Mouse (Mus musculus): ENCODE results near the gene Dpysl4.

Gene Dpysl4

GRCm38 (mm10) chr7:139085629-139086194, at the start of gene Dpysl4:
Dpysl4 (plus strand) TSS chr7:139086001.
- peak; percentile 72 for ATAC-seq (ENCODE audit: low TSS enrichment)

DNA sequence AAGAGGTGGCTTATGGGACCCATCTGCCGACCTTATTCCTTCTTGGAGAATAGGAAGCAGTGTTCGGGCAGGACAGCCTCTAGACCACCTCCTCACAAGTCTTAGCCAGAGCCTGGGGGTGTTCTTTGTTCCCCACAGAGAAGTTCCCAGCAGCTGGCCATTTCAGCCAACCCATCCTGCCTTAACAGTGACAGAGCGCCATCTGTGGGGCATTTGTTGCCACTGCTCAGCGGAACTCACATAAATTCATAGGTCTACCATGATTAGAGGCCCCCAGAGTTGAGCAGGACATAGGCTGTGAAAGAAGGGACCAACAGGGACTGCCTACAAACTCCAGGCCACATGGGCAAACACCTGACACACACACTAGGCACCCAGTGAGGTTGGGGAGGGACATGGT, 22.4 kb upstream of the Dpysl4 start:
- no peak for ATAC-seq (ENCODE audit: low TSS enrichment)

DNA sequence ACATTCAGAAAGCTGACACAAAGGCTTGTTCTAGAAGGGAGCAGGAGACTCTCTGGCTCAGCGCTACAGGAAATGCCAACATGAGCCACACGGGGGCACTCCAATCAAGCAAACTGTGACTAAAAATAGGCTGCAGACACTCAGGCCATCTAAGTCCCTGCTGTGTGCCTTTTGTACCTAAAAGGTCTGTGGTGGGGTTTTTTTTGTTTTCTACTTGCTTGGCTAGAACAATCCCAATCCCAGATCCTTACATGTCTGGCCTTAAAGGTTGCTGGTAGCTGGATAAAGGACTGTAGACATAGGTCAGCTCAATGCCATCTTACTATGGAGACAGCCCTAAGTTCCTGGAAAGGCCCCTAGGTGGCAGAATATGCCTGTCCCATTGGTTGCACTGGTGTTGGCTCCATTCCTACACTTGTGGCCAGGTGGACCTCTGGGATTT, 17.6 kb upstream of the Dpysl4 start:
- peak; percentile 80 for ATAC-seq (ENCODE audit: low TSS enrichment)

GRCm38 (mm10) chr7:139074189-139074588, 11.6 kb upstream of the Dpysl4 start:
- no peak for ATAC-seq (ENCODE audit: low TSS enrichment)

- no peak for ATAC-seq (ENCODE audit: low TSS enrichment)
Measured at GRCm38 (mm10) chr7:139075054-139075794, 10.6 kb upstream of the Dpysl4 start.

GRCm38 (mm10) chr7:139077283-139077682, 8.5 kb upstream of the Dpysl4 start:
- no peak for ATAC-seq (ENCODE audit: low TSS enrichment)

- ATAC-seq (ENCODE audit: low TSS enrichment): peak; percentile 29; the same call in 1 of the 2 replicates
Measured at GRCm38 (mm10) chr7:139078181-139078580, 7.6 kb upstream of the Dpysl4 start.

GRCm38 (mm10) chr7:139079141-139079540, 6.7 kb upstream of the Dpysl4 start:
- ATAC-seq (ENCODE audit: low TSS enrichment): no peak

GRCm38 (mm10) chr7:139080714-139081113, 5.1 kb upstream of the Dpysl4 start:
- no peak for ATAC-seq (ENCODE audit: low TSS enrichment)

DNA sequence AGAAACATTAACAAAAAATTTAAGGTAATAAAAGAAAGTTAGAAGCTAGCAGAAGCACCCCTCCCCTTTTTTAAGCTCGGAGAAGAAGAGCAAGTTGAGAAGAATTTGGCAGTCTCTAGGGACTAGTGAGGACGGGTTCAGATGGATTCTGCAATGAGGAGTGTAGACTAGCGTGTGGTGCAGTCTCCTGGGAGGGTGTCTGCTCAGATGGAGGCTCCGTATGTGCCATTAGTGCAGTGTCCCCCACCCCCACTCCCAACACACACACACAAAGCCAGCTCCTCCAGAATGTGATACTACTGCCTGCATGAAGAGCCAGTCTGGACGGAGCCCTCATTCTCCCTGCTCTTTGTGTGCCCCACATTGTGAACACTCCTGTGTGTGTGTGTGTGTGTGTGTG, 4.6 kb upstream of the Dpysl4 start:
- ATAC-seq (ENCODE audit: low TSS enrichment): no peak

DNA sequence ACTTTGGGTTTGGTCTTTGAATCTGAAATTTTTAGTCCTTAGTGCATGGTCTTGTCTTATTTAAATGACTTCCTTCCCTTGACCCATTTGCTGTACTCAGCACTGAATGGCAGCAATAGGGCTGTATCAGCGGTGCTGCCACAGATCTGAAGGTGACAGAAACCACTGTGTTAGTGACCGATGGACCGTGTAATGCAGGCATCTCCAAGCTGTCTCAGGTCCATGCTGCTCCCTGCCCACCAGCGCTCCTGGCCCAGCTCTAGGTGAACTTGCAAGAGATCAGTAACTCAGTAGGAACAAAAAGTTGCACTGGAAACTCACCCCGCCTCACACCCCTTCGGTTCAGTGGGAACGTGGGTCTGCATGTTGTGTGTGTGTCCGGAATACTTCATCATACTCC, 3.5 kb upstream of the Dpysl4 start:
- ATAC-seq (ENCODE audit: low TSS enrichment): no peak

- no peak for ATAC-seq (ENCODE audit: low TSS enrichment)
Measured at GRCm38 (mm10) chr7:139084316-139084715, 1.5 kb upstream of the Dpysl4 start.

- peak; percentile 44 for ATAC-seq (ENCODE audit: low TSS enrichment)
Measured at GRCm38 (mm10) chr7:139086195-139087158, 676 bp downstream of the Dpysl4 start.

- ATAC-seq (ENCODE audit: low TSS enrichment): no peak
Measured at GRCm38 (mm10) chr7:139087801-139088200, 2.0 kb downstream of the Dpysl4 start.

DNA sequence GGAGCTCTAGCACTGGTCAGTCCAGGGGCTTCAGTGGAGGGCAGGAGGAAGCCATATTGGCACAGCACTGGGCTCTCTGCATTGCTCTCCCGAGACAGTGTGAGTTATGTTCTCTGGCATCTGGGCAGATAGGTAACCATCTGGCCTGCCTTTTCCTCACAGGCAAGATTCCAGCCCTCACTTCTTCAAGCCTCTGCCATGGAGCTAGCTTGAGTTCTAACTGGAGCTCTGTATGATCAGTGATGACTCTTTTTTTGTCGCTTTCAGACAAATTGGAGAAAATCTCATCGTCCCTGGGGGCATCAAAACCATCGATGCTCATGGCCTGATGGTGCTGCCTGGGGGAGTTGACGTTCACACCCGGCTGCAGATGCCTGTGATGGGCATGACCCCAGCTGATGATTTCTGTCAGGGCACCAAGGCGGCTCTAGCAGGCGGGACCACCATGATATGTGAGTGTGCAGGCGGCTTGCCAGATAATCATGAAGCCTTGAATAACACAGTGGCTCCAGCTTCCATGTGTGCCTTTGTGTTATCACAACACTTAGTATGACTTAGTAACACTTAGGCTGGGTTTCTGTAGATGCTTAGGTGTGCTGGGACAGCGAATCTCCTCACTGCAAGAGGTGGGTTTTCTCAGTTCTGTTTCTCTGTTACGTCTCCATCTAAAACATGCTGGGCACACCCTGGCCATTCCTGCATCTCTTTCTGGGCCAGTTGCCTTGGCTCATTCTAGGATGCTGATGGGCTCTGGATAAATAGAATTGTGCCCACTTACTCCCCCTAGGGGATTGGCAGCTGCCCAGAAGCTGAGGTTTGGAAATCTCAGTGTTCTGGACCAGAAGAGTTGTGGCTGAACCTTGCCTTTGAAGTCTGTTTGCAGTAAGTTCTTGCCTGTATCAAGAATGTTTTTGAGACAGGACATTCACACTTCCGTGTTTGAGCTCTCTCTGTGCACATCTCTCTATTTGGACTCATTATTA, 4.4 kb downstream of the Dpysl4 start:
- ATAC-seq (ENCODE audit: low TSS enrichment): no peak

DNA sequence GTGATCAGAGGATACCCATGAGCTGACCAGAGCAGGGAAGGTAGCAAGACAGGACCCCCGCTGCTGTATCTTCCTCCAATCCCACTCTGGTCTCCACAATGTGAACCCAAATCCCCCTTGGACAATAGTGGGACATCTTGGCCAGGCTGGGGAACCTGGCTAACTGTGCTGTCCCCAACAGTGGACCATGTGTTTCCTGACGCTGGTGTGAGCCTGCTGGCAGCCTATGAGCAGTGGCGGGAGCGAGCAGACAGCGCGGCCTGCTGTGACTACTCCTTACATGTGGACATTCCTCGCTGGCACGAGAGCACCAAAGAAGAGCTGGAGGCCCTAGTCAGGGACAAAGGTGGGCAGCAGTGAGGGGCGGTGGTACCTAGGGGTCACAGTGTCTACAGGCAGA, 5.9 kb downstream of the Dpysl4 start:
- no peak for ATAC-seq (ENCODE audit: low TSS enrichment)

DNA sequence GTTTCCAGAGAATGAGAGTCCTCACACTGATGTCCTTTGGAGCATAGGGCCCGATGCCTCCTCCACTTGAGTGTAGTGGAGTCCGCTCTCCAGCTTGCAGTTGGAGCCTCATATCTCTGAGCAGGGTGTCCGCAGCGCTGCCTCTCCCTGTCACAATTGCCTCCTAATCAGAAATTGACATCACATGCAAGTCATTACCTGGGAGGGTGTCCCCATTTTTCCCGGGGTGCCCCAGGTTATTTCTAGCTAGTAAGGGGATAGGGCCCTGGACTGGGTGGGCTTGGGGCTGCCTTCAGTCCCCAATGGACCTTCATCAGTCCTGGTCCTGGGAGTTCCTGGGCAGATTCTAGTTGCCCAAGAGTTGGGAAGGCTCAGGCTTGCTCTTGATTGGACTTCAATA, 6.9 kb downstream of the Dpysl4 start:
- no peak for ATAC-seq (ENCODE audit: low TSS enrichment)

GRCm38 (mm10) chr7:139093124-139093523, 7.3 kb downstream of the Dpysl4 start:
- peak; percentile 66 for ATAC-seq (ENCODE audit: low TSS enrichment)

GRCm38 (mm10) chr7:139093781-139094180, 8.0 kb downstream of the Dpysl4 start:
- ATAC-seq (ENCODE audit: low TSS enrichment): no peak

DNA sequence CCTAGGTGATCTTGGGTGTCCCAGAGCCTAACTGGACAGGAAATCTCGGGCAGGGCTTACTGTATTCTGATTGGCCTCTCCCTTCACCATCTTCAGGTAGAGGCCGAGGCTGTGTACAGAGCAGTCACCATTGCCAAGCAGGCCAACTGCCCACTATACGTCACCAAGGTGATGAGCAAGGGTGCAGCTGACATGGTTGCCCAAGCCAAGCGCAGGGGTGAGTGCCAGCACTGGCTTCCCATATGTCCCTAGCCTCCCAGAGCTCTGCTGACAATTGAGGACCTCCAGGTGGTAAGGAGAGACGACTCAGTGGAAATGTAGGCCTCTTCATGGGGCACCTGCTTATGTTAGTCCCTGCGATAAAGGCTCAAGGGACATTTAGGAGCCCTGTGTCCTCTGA, 9.0 kb downstream of the Dpysl4 start:
- ATAC-seq (ENCODE audit: low TSS enrichment): no peak

GRCm38 (mm10) chr7:139095282-139095681, 9.5 kb downstream of the Dpysl4 start:
- no peak for ATAC-seq (ENCODE audit: low TSS enrichment)

Measured in frontal cortex, adult (tissue).